Mouse (Mus musculus): ENCODE results near the gene Cpsf6.

DNA sequence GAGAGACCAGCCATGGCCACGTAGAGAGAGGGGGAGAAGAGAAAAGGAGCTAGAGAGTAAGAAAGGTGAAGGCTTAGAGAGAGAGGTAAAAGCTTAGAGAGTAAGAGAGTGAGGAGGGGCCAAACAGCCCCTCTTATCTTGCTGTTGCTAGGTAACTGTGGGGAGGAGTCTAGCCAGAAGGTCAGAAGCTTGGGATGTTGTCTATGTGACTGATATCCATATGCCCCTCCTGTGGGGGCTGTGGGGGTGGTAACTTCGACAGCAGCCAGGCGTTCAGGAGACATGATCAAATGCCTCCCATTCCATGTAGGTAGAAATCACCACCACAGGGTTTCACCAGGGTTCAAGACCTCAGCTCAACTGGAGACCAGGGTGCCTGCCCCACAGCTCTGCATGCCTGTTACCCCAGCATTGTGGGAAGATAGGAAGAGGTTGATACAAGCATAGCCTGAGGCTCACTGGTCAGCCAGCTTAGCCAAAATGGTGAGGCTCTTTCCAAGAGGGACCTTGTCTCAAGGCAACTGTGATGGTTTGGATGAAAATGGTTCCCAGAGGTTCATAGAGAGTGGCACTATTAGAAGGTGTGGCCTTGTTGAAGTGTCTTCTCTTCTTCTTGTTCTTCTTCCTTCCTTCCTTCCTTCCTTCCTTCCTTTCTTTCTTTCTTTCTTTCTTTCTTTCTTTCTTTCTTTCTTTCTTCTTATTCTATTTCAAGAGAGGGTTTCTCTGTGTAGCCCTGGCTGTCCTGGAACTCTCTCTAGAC is 44.5 kb upstream of the Cpsf6 start:
- TF ChIP-seq CTCF (IDR thresholded peaks at IDR 0.05; ENCODE audit: low read depth) = no peak
- TF ChIP-seq EP300 (IDR thresholded peaks at IDR 0.05; ENCODE audit: low read depth) = no peak
